Mouse (Mus musculus): ENCODE measurements around the gene Kcnj2.

DNA sequence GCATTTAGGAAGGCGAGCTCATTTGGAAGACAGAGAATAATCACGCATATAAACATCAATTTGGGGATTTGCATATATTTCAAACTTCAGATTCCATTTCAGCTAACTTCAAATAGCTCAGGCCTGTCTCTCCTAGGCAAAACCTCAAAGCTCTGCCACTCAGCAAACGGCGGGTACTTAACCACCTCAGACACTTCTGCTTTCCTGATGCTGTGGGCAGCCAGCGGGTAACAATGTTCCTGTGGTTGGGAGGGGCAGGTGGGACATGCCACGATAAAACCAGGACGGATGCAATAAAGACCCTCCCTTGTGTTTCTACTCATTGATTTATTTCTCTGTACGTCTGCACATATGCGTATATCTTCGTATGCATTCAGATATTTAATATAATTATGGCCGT lies 12.1 kb downstream of the Kcnj2 start:
- TF ChIP-seq GATA1 (IDR thresholded peaks at IDR 0.05; ENCODE audit: low read length): no peak
- TF ChIP-seq TAL1 (IDR thresholded peaks at IDR 0.05; ENCODE audit: low read length): no peak
